In genomic region chr6:118827560-118827959, GRCm38 (mm10) we compare ENCODE assay signal across 9 mouse cellular contexts.
DNase-seq lines count a peak whose midpoint lies in the region; ATAC-seq lines count a peak whose summit lies in the region.
"Had no signal": no experiment of that assay in that cellular context is flagged by ENCODE, and none has a peak within 500 bp of the region (broad histone marks: within the 10 kb centered on the region; RNA-seq: fewer than 3 reads in every experiment).

No protein-coding gene starts in this region.

- no peak overlapping the region for H3K4me2 ChIP-seq in midbrain, embryonic 15.5 days

- H3K27ac ChIP-seq in hindbrain, embryonic 10.5 days, result peak overlapping the region; percentile 83
- H3K27ac ChIP-seq in midbrain, embryonic 15.5 days, result peak overlapping the region; percentile 43

- H3K36me3 ChIP-seq in hindbrain, embryonic 10.5 days, result no peaks in the 10 kb centered on the region
- no peaks in the 10 kb centered on the region for H3K36me3 ChIP-seq in midbrain, embryonic 15.5 days (replicated peaks)

- H3K9ac ChIP-seq in midbrain, embryonic 15.5 days, result no peak overlapping the region

- 39% methylated on average over 8 of the region's 8 CpGs for WGBS in hindbrain, embryonic 10.5 days
- WGBS in midbrain, embryonic 15.5 days, result 27% methylated on average over 8 of the region's 8 CpGs

- no peaks in the 10 kb centered on the region for H3K9me3 ChIP-seq in hindbrain, embryonic 10.5 days
- no peaks in the 10 kb centered on the region for H3K9me3 ChIP-seq in midbrain, embryonic 15.5 days

- H3K27me3 ChIP-seq in hindbrain, embryonic 10.5 days (ENCODE audit: insufficient read depth, poor library complexity, severe bottlenecking), result no peaks in the 10 kb centered on the region; the same call in 1 of the 2 replicates
- H3K27me3 ChIP-seq in midbrain, embryonic 15.5 days (replicated peaks), result no peaks in the 10 kb centered on the region

- no peak overlapping the region for H3K4me3 ChIP-seq in hindbrain, embryonic 10.5 days
- no peak overlapping the region for H3K4me3 ChIP-seq in midbrain, embryonic 15.5 days

- H3K4me1 ChIP-seq in hindbrain, embryonic 10.5 days (replicated peaks), result peaks cover 16% of the 10 kb centered on the region
- peaks cover 6% of the 10 kb centered on the region; the same call in 1 of the 2 replicates for H3K4me1 ChIP-seq in midbrain, embryonic 15.5 days

- DNase-seq in cerebellum, postnatal 14 days, result peak; percentile 38 to 45
- no peak for DNase-seq in cerebellum, adult 8-10 months
- DNase-seq in brain, adult 2 months (ENCODE audit: low read depth, low spot score), result peak; percentile 64
- DNase-seq in hindbrain, embryonic 10.5 days (ENCODE audit: low spot score), result peak; percentile 46
- DNase-seq in liver, result no peak
- DNase-seq in frontal cortex, postnatal 14 days (ENCODE audit: low spot score in 2 of 2), result no peak
- DNase-seq: cerebellum, postnatal 36 days had no signal

- ATAC-seq in midbrain, embryonic 15.5 days (replicated peaks), result 0 out of 2 replicates have a peak, but pooled peaks have one; percentile 19
- no peak for ATAC-seq in granulocyte monocyte progenitor cell, adult 5-6 weeks (replicated peaks; ENCODE audit: poor library complexity, severe bottlenecking)

Comparison
In these comparisons a context has a peak if more than half of its experiments do, and no peak if none do; other contexts are left out.
1. DNase-seq: peak in cerebellum, postnatal 14 days (2 of 2), brain, adult 2 months (single experiment) and hindbrain, embryonic 10.5 days (single experiment); none in cerebellum, adult 8-10 months (single experiment), liver (single experiment) and frontal cortex, postnatal 14 days (0 of 2).